Mouse (Mus musculus) NIH3T3 (cell line): ENCODE results near the gene Ffar3.
A peak's percentile ranks its signal among the peaks of the same experiment; 100 is the strongest.

ENCODE experiments used
- DNase-seq: peaks from one replicate; pipeline ENCODE4 v3.0.0-alpha.2; 2012; ENCODE audit warnings: low read depth

Gene Ffar3

DNA sequence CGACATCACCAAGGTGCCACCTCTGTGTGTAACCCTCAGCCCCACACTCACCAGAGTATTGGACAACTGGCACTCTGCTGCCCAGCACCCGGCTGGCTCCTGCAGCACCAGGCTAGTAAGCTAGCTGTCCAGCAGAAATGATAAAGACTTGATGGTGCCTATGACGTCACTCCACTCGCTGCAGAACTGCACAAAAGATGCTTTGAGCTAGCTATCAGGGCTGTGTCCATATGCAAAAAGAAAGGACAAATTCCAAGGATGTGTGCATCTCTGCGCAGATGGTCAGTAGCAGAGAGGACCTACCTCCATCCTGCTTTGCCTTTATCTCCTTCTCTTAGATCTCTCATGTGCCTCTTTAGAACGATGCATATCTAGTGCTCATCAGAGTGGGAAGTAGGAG lies at the start of gene Ffar3:
TSS of gene Ffar3 (minus strand) at position 101 of the 400 bp plus-strand sequence.
- DNase-seq, result no peak

DNA sequence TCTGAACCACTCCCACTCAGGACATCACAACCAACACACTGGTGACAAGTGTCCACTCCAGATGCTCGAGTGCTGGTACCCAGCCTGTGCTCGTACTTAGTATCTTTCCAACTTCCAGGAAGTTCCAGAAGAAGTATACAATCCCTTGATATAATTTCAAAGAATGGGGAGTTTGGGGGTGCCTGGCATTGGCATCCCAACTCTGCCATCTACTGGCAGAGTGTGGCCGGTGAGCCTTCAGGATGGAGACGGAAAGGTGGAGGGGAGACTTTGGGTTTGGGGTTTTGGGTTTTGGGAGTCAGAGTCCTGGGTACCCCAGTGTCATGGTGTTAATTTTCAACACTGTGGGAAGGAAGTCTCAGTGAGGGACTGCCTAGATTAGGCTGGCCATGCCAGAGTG lies 48.1 kb upstream of the Ffar3 start:
- DNase-seq, result peak; percentile 49

DNA sequence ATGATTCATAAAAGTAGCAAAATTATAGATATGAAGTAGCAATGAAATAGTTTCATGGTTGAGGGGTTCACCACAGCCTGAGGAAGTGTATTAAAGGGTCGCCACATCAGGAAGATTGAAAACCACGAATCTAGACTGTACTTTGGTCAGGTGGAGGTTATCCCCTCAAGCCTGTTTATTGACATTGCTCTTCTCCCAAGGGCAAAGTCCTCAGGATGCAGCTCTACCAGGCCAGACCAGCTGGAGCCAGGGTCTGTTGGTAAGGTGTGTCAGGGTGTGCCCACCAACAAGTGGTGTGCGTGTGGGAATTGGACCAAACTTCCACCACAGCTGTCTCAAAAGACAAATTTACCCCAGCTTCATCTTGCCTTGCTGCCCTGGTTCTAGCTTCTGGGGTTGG lies 39.2 kb upstream of the Ffar3 start:
- DNase-seq, result no peak

DNA sequence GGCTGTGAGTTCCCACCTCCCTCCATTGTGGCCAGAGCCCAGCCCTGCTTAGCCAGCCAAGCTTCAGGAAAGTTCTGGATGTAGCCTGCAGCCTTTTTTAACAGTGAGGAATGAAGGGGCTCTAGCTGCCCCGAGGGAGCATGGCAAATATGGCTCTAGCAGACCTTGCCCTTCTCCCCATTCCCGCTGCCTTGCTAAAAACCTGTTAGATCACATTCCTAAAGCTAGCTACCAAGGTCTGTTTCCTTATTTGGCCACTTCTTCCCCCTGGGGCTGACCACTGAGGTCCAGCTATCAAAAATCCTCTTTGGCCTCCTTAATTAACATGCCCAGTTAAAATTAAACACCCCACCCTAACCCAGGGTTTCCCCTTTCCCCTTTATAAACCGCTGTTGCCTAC lies 36.5 kb upstream of the Ffar3 start:
- no peak for DNase-seq

DNA sequence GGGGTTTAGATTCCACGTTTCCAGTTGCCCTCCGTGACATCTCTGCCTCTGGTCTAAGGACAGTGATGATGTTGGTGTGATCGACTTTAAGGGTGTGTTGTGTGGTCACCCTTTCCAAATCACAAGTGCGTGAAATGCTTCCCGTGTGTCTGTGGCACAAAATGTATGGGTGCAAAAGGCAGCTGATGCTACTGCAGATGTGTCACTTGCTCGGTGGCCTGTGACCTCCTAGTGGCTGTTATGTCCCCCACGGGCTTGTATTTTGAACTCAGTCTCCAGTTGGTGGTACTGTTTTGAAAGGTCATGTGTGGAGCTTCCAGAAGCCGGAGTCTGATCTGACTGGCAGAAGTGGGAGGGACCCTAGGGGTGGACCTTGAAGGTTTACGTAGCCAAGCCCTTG lies 35.8 kb upstream of the Ffar3 start:
- DNase-seq, result no peak

DNA sequence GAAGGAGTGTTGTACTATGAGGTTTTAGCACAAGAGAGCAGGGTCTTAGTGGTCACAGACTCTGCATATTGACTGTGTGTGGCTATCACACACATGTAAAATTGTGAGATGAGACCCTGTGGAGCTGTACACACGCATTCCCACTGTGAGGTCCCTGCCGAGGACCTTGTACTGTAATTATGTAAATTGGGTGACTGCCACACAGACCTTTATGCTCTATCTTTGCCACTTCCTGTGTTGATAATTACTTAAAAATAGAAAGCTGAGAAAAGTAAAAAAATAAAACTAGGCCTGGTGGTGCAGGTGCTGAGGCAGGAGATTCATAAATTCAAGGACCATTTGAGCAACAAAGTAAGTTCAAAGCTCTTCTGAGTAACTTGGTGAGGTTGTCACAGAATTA lies 34.7 kb upstream of the Ffar3 start:
- no peak for DNase-seq

DNA sequence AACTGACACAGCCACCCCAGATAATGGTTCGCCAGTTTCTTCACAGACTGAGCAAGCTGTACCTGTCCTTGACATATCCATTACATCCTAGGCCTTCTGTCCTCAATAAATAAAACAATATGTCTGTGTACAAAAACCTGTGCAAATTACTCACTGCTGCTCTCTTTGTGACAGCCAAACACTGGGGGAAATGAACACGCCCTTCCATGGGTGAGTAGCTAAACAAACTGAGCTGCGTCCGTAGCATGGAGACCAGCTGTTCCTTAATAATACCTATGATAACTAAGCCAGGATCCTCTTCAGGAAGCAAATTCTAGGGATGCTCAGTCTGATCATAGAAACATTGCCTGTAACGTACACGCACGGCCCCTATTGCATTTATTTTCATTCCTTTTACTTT lies 32.8 kb upstream of the Ffar3 start:
- DNase-seq, result no peak

DNA sequence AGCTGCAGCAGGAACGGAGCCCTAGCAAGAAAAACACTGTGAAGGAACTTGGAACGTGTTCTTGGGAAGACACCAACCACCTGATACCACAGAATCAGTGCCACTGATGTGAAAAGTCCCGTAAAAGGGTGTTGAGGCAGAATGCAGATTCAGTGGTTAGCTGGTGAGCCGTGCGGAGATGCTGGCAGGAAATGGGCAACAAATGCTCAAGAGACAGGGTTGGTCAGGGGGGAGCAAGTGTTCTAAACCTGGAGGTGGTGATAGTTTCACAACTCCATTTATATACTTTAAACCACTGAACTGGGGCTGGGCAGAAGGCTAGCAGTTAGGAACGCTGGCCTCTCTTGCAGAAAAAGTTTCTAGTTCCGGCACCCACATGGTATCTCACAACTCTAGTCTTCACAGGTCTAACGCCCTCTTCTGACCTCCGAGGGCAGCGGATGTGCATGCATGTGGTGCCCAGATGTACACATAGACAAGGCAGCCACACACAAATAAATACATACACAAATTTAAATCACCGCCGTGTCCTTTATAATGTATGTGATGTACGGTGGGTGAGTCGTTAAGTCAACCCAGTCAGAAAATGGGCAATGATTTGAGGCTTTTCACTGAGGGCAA lies 31.7 kb upstream of the Ffar3 start:
- DNase-seq, result no peak

DNA sequence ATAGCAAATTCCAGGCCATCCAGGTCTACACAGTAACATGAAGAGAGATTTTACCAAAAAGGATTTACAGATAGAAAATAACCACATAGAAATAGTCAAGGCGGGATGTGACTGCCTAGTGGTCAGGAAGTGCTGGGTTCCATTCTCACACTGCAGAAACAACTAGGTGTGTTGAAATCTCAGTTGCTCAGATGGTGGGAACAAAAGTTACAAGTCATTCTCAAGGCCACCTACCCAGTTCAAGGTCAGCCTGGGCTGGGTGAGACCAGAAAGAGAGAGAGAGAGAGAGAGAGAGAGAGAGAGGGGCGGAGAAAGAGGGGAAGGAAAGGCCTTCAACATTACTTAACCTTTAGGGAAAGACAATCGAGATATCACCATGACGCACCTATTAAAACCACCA lies 30.9 kb upstream of the Ffar3 start:
- DNase-seq, result no peak

DNA sequence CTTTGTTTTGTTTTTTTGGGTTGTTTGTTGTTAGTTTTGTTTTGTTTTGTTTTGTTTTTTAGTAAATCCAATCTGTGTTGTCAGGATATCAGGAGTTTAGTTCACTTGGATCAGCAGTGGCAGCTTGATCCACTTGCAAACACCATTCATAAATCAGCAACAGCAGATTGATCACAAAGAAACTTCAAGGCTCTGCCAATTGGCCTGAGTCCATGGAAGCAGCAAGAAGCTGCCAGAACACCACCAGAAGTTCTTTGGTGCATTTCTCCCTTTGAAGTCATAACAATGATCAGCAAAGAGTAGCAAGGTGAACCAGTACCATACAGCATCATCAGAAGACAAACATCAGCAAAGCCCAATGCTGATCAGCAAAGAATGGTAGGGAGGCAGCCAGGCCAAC lies 28.1 kb upstream of the Ffar3 start:
- DNase-seq, result no peak

DNA sequence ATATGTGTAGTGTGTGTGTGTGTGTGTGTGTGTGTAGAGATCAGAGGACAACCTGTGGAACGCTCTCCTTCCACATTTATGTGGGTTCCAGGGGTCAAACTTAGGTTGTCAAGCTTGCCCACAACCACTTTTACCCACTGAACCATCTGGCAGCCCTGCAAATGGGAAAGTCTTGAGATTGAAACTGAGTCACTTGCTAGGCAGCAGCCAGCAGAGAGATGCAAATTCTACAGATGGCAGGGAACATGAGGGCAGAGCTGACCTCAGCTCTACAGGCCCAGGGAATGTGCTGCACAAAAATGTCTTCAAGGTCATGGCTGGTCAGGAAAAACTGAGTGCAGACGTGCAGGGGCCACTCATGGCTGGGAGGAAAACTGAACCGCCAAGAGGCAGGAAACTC lies 25.4 kb upstream of the Ffar3 start:
- DNase-seq, result no peak

DNA sequence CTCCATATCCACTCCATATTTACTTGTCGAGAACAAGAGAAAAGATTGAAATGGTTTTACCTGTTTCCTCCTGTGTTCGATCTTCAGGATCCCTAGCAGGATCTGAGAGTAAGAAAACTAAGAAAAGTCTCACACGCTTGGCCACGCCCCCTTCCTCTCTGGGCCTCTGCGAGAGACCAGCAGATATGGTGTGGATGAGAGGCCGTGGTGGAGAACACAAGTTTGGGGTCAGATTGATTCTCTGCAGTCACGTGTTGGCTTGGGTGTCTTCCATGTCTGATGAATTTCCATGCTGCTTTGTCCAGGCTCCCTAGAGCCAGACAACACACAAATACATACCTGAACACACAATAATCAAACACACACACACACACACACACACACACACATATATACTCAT lies 24.2 kb upstream of the Ffar3 start, which contains the start of gene Cd22:
TSS of gene Cd22 (minus strand) at position 167 of the 400 bp plus-strand sequence.
- DNase-seq, result no peak

DNA sequence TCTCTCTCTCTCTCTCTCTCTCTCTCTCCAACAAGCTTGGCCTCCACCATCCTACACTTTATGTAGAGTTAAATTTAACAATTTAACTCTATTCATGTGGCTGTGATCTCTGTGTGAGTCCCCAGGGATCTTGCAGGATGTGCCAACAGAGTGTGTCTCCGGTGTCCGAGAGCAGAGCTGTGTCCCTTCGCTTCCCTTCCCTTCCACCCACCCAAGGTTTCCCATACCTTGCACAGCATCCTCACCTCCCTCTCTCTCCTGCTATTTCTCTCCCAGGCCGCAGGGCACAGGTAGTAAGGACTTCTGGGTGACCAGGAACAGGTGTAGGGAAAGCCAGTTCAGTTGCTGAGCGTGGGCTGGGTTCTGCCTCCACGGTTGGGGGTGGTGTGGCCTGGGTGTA lies 23.0 kb upstream of the Ffar3 start:
- no peak for DNase-seq

DNA sequence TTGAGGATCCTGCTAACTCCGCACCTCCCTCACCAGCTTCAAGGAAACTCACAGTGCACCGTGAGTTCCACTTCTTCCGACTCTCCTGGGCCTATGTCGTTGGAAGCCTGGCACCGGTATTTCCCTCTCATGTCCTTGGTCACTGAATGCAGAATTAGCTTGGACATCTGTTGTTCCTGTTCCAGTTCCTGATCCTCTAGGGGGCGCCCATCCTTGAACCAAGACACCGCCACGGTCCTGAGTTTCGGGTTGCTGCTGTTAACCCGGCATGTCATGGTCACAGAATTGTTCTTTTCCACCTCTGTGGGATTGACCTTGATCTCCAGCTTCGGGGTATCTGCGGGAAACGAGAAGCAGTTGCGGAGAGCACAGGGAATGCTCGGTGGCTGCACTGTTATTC lies 17.1 kb upstream of the Ffar3 start:
- DNase-seq, result peak; percentile 66

DNA sequence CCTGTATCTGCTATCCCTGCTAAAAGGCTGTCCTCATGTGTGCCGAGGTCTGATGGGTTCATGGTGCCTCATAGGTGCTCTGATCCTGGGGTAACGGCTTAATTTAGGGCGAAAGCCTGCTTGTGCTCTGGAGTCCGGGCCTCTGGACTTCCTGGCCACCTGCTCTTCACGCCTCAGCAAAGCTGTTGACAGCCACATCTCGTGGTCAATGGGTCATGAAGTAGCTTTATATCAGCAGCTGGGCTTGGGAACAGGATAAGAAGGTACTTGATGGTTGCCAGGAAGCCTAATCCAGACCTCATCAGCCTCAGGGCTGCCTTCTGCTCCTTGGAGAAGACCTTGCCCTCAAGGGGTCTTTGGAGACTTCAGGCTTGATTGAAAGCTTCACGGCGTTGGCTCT lies 7.4 kb upstream of the Ffar3 start:
- DNase-seq, result no peak

DNA sequence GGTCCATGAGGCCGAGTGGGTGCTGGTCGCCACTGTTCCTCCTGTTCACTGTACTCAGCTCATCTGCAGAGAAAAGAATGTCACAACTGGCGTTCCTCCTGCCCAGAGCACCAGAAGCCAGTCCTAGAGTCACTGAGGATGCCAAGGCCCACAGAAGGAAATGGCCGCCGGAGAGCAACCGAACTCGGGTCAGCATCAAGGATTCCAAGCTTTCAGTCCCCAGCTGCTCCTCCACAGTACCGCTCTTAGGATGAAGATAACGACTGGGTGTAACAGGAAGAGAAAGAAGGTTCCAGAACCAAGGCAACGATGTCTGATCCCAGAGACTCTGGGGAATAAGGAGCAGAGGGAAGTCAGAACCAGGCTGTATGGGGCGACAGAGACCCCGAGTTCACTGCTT lies 5.5 kb upstream of the Ffar3 start, which contains the start of gene Ffar1:
TSS of gene Ffar1 (minus strand) at position 101 of the 400 bp plus-strand sequence.
- DNase-seq, result no peak

DNA sequence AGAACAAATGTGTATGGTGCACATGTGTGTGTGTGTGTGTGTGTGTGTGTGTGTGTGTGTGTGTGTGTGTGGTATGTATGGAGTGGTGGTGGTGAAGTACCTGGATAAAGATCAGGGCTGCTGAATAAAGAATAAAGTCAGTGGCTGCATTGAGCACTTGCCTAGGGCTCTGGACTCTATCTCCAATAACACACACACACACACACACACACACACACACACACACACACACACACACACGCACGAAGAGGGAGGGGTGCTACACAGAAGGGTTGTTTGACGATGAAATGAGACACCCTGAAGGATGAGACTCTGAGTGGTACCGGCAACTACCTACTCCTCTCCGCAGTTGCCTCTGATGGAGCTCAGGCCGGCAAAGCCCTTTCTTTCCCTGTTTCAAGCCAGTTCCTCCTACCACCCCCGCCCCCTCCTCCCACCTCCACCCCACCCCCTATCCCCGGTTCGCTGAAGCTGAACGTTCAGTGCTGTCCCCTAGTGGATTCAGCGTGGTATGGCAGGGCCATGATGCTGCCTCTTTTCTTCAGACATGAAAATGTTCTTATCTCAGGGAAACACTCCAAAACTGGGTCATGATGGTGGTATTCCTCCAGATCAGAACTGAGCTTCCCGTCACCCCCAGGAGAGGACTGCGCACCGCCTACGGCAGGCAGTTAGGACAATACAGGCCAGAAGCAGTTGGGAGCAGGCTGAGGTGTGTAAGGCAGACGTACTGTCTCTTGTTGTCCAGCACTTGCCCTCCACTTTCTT lies 3.8 kb upstream of the Ffar3 start:
- peak; percentile 71 for DNase-seq

DNA sequence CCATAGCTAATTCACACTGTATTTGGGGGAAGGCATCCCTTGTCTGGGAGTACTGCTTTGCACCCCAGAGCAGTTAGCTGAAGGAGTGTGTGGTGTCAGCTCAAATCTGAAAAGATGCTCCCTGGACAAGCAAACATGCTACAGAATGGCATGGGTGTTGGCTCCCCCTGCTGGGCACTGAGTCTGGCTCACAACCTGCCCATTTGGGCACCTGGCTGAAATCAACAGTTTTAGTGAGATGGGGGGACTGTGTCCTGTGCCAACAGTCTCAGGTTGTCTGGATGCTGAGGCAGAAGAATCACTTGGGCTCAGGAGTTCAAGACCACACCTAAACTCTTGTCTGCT lies 3.3 kb upstream of the Ffar3 start:
- peak; percentile 81 for DNase-seq

DNA sequence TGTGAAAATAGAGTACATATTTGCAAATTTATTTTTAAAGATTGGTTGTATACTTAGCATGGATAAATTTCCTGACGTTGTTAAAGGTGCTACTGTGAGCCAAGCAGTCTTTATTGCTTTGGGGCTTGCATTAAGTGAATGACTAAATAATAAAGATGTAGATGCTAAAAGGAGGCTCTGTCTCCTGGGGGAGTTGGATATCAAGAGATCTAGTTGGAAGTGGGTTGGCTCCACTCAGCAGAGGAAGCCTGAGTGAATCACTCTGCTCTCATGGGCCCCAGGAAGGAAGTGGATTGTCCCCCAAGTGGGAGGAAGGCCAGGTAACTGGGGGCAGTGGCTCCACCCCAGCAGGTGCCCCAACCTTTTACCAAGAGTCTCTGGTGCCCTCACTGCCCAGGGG lies 1.8 kb upstream of the Ffar3 start:
- DNase-seq, result no peak

DNA sequence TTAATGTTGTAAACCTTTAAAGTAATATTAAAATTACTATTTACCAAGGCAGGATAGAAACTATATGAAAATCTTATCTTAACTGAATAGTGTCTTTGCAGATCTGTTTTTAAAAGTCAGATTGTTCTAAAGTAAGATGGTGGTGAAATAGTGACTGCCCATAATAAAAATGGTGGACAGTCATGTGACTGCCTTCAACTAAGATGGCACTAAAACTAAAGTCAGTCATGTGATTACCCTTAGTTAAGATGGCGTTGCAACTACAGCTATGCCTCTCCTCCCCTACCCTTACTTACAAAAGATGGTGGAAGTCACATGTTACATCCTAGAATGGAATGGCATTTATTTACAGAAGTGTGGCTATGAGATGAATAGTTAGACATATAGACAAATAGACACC lies 4.6 kb downstream of the Ffar3 start:
- DNase-seq, result no peak

DNA sequence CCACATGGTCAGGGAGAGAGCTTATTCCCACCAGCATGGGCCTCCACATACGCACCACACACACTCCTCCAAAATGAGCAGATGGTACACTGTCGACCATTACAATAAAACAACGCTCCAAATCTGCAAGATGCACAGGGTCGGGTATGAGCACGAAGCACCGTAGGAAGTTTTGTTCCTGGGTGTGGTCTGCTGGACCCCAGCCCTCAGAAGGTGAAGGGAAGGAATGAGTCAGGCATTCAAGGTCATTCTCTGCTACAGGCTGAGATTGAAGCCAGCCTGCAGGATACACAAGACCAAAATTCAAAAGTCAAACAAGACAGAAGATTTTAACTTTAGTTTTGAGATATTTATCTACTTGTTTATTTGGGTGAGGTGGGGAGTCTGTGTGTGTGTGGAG lies 8.0 kb downstream of the Ffar3 start:
- no peak for DNase-seq

DNA sequence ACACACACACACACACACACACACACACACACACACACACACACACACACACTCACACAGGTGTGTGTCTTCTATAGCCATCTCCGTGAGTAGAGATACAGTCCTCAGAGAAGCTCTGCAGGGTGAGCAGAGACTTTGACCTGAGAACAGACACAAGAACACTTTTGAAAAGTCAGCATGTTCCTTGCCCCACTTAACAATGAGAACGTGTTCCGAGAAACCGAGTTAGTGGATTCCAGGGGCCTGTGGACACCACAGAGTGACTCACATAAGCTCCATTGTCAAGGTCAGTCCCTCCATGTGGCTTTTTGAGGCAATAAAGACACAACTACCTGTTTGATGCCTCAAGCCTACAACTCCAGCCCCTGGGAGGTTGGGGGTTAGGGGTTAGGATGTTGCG lies 8.6 kb downstream of the Ffar3 start:
- DNase-seq, result no peak

DNA sequence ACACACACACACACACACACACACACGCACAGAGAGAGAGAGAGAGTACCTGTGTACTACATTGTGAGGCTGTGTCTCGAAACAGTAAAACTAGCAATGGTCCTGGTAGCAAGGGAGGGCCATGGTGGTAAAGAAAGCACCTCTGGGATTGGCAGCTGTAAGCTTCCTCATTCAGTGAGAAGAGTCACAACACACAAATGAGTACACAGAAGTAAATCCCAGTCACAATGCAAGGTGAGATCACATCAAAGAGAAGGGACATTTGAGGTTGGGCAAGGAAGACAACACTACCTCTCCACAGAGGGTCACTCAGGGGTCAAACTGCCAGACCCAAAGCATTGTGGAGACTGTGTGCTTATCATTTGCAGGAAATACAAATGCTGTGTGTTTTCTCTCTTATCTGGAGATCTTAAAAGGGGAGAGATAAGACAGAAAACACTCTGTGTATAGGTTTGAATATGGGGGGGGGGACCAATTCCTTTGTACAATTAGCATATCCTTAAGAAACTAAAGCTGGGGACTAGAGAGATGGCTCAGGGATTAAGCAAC lies 9.4 kb downstream of the Ffar3 start:
- no peak for DNase-seq
